Mouse (Mus musculus) granulocyte monocyte progenitor cell, adult 5-6 weeks (primary cell): ENCODE results near the gene Armcx1. TPM values are rescaled to one million over a fixed set of nuclear protein-coding genes. Genes with fewer than 3 reads are reported as not detected.

Source experiments
- ATAC-seq: replicated peaks from 2 replicates; pipeline ENCODE4 v1.8.0; 2016; ENCODE audit warnings: mild to moderate bottlenecking, moderate TSS enrichment, inconsistent platforms; ENCODE audit not compliant: poor library complexity, severe bottlenecking
- total RNA-seq, 2 experiments: library from RNA; stranded (forward) in 1 of 2; stranded (reverse) in 1 of 2; fragments of 200-712, 200-1000 nt in 1 of 2; fragments of >200 nt in 1 of 2; fragmentation: Nextera tagmentation in 1 of 2; gene quantifications; 2 replicates each; pipeline ENCODE4 v1.2.3; 2014 to 2017

The Armcx1 gene
- total RNA-seq, 2 experiments from 2014 or later, result 4.8 to 10.4 TPM

- peak; percentile 78 for ATAC-seq
These were observed 38.9 kb downstream of the Armcx1 start, which contains the start of gene Armcx3 for GRCm38 (mm10) chrX:134756434-134757292. Armcx3 (plus strand) TSS chrX:134756595.

GRCm38 (mm10) chrX:134757293-134757995 lies 39.7 kb downstream of the Armcx1 start:
- ATAC-seq, result peak; percentile 18; the same call in 1 of the 2 replicates

- ATAC-seq, result peak; percentile 50; the same call in 1 of the 2 replicates
These were observed 45.9 kb downstream of the Armcx1 start for GRCm38 (mm10) chrX:134763428-134764198.

Other genes starting within 250 kb of the Armcx1 start
- gene Taf7l, start 241.5 kb upstream of the Armcx1 start, total RNA-seq (2014; fragmentation: Nextera tagmentation), result not detected in 2 replicates
- gene Taf7l, start 241.5 kb upstream of the Armcx1 start, total RNA-seq (2017), result not detected in 2 replicates
- 87.1 and 92.8 TPM in 2 replicates for gene Timm8a1, start 176.1 kb upstream of the Armcx1 start, total RNA-seq (2014; fragmentation: Nextera tagmentation)
- gene Timm8a1, start 176.1 kb upstream of the Armcx1 start, total RNA-seq (2017), result 166 and 192 TPM in 2 replicates
- gene Btk, start 134.4 kb upstream of the Armcx1 start, total RNA-seq (2014; fragmentation: Nextera tagmentation), result 47.3 and 62.5 TPM in 2 replicates
- 62.3 and 64.4 TPM in 2 replicates for gene Btk, start 134.4 kb upstream of the Armcx1 start, total RNA-seq (2017)
- 2,214 and 2,262 TPM in 2 replicates for gene Rpl36a, start 132.3 kb upstream of the Armcx1 start, total RNA-seq (2014; fragmentation: Nextera tagmentation)
- 3,336 and 5,531 TPM in 2 replicates for gene Rpl36a, start 132.3 kb upstream of the Armcx1 start, total RNA-seq (2017)
- 9.2 and 14.5 TPM in 2 replicates for gene Gla, start 116.8 kb upstream of the Armcx1 start, total RNA-seq (2014; fragmentation: Nextera tagmentation)
- 19.7 and 24.1 TPM in 2 replicates for gene Gla, start 116.8 kb upstream of the Armcx1 start, total RNA-seq (2017)
- gene Hnrnph2, start 116.8 kb upstream of the Armcx1 start, total RNA-seq (2014; fragmentation: Nextera tagmentation), result 69.4 and 83.7 TPM in 2 replicates
- gene Hnrnph2, start 116.8 kb upstream of the Armcx1 start, total RNA-seq (2017), result 155 and 165 TPM in 2 replicates
- gene Armcx4, start 31.4 kb upstream of the Armcx1 start, total RNA-seq (2014; fragmentation: Nextera tagmentation), result 3.8 and 6.1 TPM in 2 replicates
- 5.3 and 5.7 TPM in 2 replicates for gene Armcx4, start 31.4 kb upstream of the Armcx1 start, total RNA-seq (2017)
- gene Armcx6, start 33.5 kb downstream of the Armcx1 start, total RNA-seq (2014; fragmentation: Nextera tagmentation), result 1.4 and 5.2 TPM in 2 replicates
- gene Armcx6, start 33.5 kb downstream of the Armcx1 start, total RNA-seq (2017), result 2.8 and 4.5 TPM in 2 replicates
- 27.7 and 30.1 TPM in 2 replicates for gene Armcx3, start 38.6 kb downstream of the Armcx1 start, total RNA-seq (2014; fragmentation: Nextera tagmentation)
- 29.2 and 32.9 TPM in 2 replicates for gene Armcx3, start 38.6 kb downstream of the Armcx1 start, total RNA-seq (2017)
- 22.7 and 24.6 TPM in 2 replicates for gene Armcx2, start 91.3 kb downstream of the Armcx1 start, total RNA-seq (2014; fragmentation: Nextera tagmentation)
- gene Armcx2, start 91.3 kb downstream of the Armcx1 start, total RNA-seq (2017), result 7.9 and 10.9 TPM in 2 replicates
- gene Nxf2, start 246.8 kb downstream of the Armcx1 start, total RNA-seq (2014; fragmentation: Nextera tagmentation), result 1.3 and 2.1 TPM in 2 replicates
- 0.36 and 0.90 TPM in 2 replicates for gene Nxf2, start 246.8 kb downstream of the Armcx1 start, total RNA-seq (2017)